Mouse (Mus musculus) activated CD4-positive, CD25-positive, alpha-beta regulatory T cell (primary cell): ENCODE results near the gene Gm3250. TPM values are rescaled to one million over a fixed set of nuclear protein-coding genes. Genes with fewer than 3 reads are reported as not detected.

Source experiments
- polyA plus RNA-seq, 2 experiments: library from polyadenylated mRNA; unstranded; fragments of 100-300 nt; shearing (Covaris generic); gene quantifications; one replicate each; pipeline ENCODE4 v1.2.1; 2017

Gm3250 gene
- not detected for polyA plus RNA-seq

DNA sequence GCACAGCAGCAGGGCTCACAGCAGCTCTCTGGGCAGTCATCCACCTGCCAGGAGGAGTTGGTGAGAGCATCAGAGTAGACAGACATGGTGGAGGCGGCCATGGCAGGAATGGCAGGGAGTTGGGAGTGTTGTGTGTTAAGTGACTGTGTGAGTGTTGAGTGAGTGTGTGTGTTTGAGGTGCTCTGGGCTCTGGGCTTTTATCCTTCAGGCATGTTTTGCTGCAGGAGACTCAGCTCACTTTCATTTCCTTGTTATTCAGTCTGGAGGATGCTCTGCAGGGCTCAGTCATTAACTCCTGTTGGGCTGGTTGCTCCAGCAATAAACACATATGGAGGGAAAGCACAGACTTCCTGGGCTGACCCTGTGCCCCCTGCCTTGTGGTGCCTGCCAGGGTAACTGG lies at the start of gene Gm3250:
Gene Gm3250, minus strand, starts transcription at position 101 of the 400 bp plus-strand sequence.

DNA sequence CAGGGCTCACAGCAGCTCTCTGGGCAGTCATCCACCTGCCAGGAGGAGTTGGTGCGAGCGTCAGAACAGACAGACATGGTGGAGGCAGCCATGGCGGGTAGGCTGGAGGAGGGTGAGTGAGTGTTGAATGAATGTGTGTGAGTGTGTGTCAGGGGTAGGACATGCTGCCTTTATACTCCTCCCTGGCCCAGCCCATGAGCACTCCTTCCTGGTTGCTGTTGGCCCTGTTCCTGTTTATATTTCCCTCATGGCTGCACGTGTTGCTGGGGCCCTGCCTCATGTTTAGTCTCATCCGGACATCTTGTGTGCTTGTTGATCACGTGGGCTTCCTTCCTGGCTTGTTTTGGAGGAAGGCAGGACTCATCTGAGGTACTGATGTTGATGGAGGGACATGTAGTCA lies 44.6 kb upstream of the Gm3250 start, which contains the start of gene Krtap10-4:
Gene Krtap10-4, minus strand, starts transcription at position 145 of the 400 bp plus-strand sequence.

DNA sequence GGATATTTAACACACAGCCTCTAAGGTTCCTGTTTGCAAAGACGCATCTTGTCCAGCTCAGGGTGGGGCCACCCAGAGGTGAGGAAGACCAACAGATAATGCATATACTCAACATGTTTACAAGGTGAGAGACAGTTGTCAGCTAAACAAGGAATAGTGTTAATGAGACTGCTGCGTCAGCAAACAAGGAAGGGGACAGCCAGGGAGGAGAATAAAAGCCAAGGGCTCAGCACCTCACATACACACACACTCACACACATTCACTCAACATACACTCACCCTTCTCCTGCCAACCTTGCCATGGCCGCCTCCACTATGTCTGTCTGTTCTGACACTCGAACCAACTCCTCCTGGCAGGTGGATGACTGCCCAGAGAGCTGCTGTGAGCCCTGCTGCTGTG lies 32.0 kb upstream of the Gm3250 start, which contains the start of gene Gm2696:
Gene Gm2696, plus strand, starts transcription at position 301 of the 400 bp plus-strand sequence.

DNA sequence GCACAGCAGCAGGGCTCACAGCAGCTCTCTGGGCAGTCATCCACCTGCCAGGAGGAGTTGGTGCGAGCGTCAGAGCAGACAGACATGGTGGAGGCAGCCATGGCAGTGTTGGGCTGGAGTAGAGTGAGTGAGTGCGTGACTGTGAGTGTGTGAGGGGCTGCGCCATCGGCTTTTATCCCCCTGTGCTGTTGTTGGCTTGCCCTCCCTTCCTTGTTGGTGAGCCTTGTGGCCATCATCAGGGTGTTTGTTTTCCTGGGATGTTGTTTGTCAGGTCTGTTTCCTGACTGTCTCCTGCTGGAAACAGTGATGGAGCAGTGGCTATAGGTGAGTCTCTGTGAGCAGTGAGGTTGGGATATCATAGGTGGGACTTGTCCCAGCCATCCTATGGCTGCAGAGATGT lies 29.4 kb upstream of the Gm3250 start, which contains the start of gene Gm9507:
Gene Gm9507, minus strand, starts transcription at position 101 of the 400 bp plus-strand sequence.

DNA sequence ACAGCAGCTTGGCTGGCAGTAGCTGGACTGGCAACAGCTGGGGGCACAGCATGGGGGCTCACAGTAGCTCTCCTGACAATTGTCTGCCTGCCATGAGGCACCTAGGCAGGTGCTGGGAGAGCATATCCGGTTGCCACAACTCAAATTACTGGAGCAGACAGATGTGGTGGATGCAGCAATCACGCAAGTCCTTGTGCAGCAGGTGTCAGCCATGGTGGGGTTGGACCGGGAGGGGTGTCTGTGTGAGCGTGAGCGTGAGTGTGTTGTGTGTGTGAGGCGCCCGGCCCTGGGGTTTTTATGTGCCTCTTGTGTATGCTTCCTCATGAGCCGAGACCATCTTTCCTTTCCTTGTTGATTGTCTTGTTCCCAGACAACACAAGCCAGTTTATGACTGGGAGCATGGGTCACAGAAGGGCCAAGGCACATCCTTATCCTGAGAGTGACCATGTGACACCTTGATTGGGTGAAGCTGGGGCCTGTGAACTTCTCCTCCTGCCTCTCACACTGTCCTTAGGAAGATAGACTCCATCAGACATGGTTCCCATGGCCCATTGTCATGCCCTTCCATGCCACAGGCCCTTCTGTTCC lies 16.7 kb upstream of the Gm3250 start, which contains the start of gene Gm19668:
Gene Gm19668, minus strand, starts transcription at position 213 of the 588 bp plus-strand sequence.

DNA sequence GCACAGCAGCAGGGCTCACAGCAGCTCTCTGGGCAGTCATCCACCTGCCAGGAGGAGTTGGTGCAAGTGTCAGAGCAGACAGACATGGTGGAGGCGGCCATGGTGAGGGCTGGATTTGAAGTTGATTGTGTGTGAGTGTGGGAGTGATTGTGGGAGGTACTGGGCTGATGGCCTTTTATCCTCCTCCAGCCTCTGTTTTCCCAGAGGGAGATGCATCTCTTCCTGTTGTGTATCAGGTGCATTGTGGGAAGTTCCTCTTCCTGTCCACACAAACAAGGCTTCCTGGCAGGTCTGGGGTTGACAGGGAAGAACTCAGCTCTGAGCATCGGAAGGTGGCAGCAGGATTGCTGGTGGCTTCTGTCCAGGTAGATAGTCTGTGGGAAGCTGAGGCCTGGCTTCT lies 12.6 kb upstream of the Gm3250 start, which contains the start of gene Gm9639:
Gene Gm9639, minus strand, starts transcription at position 101 of the 400 bp plus-strand sequence.

DNA sequence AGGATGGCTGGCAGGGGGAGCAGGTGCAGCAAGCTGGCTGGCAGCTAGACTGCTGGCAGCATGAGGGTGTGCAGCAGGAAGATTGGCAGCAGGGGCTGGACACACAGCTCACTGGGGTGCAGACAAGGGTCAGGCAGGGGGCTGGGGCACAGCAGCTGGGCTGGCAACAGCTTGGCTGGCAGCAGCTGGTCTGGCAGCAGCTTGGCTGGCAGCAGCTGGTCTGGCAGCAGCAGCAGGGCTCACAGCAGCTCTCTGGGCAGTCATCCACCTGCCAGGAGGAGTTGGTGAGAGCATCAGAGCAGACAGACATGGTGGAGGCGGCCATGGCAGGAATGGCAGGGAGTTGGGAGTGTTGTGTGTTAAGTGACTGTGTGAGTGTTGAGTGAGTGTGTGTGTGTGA lies 5.5 kb upstream of the Gm3250 start, which contains the start of gene Gm7137:
Gene Gm7137, minus strand, starts transcription at position 325 of the 400 bp plus-strand sequence.

DNA sequence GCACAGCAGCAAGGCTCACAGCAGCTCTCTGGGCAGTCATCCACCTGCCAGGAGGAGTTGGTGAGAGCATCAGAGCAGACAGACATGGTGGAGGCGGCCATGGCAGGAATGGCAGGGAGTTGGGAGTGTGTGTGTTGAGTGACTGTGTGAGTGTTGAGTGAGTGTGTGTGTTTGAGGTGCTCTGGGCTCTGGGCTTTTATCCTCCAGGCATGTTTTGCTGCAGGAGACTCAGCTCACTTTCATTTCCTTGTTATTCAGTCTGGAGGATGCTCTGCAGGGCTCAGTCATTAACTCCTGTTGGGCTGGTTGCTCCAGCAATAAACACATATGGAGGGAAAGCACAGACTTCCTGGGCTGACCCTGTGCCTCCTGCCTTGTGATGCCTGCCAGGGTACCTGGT lies 5.5 kb downstream of the Gm3250 start, which contains the start of gene Gm7138:
Gene Gm7138, minus strand, starts transcription at position 101 of the 400 bp plus-strand sequence.

DNA sequence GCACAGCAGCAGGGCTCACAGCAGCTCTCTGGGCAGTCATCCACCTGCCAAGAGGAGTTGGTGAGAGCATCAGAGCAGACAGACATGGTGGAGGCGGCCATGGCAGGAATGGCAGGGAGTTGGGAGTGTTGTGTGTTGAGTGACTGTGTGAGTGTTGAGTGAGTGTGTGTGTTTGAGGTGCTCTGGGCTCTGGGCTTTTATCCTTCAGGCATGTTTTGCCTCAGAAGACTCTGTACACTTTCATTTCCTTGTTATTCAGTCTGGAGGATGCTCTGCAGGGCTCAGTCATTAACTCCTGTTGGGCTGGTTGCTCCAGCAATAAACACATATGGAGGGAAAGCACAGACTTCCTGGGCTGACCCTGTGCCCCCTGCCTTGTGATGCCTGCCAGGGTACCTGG lies 11.1 kb downstream of the Gm3250 start, which contains the start of gene Gm3238:
Gene Gm3238, minus strand, starts transcription at position 101 of the 400 bp plus-strand sequence.

DNA sequence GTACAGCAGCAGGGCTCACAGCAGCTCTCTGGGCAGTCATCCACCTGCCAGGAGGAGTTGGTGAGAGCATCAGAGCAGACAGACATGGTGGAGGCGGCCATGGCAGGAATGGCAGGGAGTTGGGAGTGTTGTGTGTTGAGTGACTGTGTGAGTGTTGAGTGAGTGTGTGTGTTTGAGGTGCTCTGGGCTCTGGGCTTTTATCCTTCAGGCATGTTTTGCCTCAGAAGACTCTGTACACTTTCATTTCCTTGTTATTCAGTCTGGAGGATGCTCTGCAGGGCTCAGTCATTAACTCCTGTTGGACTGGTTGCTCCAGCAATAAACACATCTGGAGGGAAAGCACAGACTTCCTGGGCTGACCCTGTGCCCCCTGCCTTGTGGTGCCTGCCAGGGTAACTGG lies 22.8 kb downstream of the Gm3250 start, which contains the start of gene Gm3233:
Gene Gm3233, minus strand, starts transcription at position 101 of the 400 bp plus-strand sequence.

DNA sequence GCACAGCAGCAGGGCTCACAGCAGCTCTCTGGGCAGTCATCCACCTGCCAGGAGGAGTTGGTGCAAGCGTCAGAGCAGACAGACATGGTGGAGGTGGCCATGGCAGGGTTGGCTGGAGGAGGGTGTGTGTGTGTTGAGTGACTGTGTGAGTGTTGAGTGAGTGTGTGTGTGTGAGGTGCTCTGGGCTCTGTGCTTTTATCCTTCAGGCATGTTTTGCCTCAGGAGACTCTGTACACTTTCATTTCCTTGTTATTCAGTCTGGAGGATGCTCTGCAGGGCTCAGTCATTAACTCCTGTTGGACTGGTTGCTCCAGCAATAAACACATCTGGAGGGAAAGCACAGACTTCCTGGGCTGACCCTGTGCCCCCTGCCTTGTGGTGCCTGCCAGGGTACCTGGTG lies 31.1 kb downstream of the Gm3250 start, which contains the start of gene Gm9736:
Gene Gm9736, minus strand, starts transcription at position 101 of the 400 bp plus-strand sequence.

DNA sequence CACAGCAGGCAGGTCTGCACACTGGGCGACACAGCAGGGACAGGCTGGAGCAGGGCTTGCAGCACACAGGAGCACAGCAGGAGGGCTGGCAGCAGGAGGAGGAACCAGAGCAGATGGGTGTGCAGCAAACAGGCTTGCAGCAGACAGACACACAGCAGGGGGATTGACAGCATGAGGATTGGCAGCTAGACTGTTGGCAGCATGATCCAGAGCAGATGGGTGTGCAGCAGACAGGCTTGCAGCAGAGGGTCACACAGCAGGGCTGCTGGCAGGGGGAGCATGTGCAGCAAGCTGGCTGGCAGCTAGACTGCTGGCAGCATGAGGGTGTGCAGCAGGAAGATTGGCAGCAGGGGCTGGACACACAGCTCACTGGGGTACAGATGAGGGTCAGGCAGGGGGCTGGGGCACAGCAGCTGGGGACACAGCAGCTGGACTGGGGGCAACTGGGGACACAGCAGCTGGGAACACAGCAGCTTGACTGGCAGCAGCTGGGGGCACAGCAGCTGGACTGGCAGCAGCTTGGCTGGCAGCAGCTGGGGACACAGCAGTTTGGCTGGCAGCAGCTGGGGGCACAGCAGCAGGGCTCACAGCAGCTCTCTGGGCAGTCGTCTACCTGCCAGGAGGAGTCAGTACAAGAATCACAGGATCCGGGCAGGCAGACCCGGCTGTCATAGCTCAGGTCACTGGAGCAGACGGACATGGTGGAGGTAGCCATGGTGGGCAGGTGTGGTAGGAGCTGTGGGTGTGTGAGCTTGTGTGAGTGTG lies 40.2 kb downstream of the Gm3250 start, which contains the start of gene Gm18596:
Gene Gm18596, minus strand, starts transcription at position 715 of the 765 bp plus-strand sequence.

Other genes with a start within 250 kb of the Gm3250 start
- gene Pttg1ip, start 200.8 kb downstream of the Gm3250 start, polyA plus RNA-seq = 10 to 100 TPM; 80.5 to 89.8 TPM
- 100 to 1,000 TPM; 101 to 149 TPM for gene Sumo3, start 176.4 kb downstream of the Gm3250 start, polyA plus RNA-seq
- not detected for gene Gm49325, start 176.3 kb downstream of the Gm3250 start, polyA plus RNA-seq
- gene Ube2g2, start 160.3 kb downstream of the Gm3250 start, polyA plus RNA-seq = 10 to 100 TPM; 44.2 to 47.5 TPM
- gene Tspear, start 96.0 kb downstream of the Gm3250 start, polyA plus RNA-seq = under 1 TPM; 0.29 to 0.33 TPM
- not detected for gene Gm19402, start 91.8 kb downstream of the Gm3250 start, polyA plus RNA-seq
- gene Gm9508, start 85.3 kb downstream of the Gm3250 start, polyA plus RNA-seq = not detected
- gene Gm10272, start 75.9 kb downstream of the Gm3250 start, polyA plus RNA-seq = not detected
- under 1 TPM in 1 of 2 experiments, not detected in 1; 0.65 TPM for gene Gm10024, start 71.1 kb downstream of the Gm3250 start, polyA plus RNA-seq
- not detected for gene Gm10142, start 66.7 kb downstream of the Gm3250 start, polyA plus RNA-seq
- gene Krtap12-1, start 61.9 kb downstream of the Gm3250 start, polyA plus RNA-seq = not detected
- not detected for gene Gm10100, start 56.1 kb downstream of the Gm3250 start, polyA plus RNA-seq
- gene Gm18596, start 39.9 kb downstream of the Gm3250 start, polyA plus RNA-seq = not detected
- gene Gm9736, start 31.2 kb downstream of the Gm3250 start, polyA plus RNA-seq = not detected
- gene Gm3233, start 22.9 kb downstream of the Gm3250 start, polyA plus RNA-seq = not detected
- gene Gm3238, start 11.2 kb downstream of the Gm3250 start, polyA plus RNA-seq = not detected
- gene Gm7138, start 5.6 kb downstream of the Gm3250 start, polyA plus RNA-seq = not detected
- gene Gm7137, start 5.7 kb upstream of the Gm3250 start, polyA plus RNA-seq = not detected
- not detected for gene Gm9639, start 12.5 kb upstream of the Gm3250 start, polyA plus RNA-seq
- gene Gm19668, start 16.6 kb upstream of the Gm3250 start, polyA plus RNA-seq = not detected
- gene Gm9507, start 29.3 kb upstream of the Gm3250 start, polyA plus RNA-seq = not detected
- not detected for gene Gm2696, start 32.1 kb upstream of the Gm3250 start, polyA plus RNA-seq
- gene Krtap10-4, start 44.6 kb upstream of the Gm3250 start, polyA plus RNA-seq = under 1 TPM in 1 of 2 experiments, not detected in 1; 0.21 TPM
- gene Krtap10-10, start 53.4 kb upstream of the Gm3250 start, polyA plus RNA-seq = not detected
- not detected for gene Gm36176, start 64.3 kb upstream of the Gm3250 start, polyA plus RNA-seq
- gene Gm10318, start 70.3 kb upstream of the Gm3250 start, polyA plus RNA-seq = not detected
- not detected for gene Gm3285, start 79.4 kb upstream of the Gm3250 start, polyA plus RNA-seq
- gene Lrrc3, start 120.0 kb upstream of the Gm3250 start, polyA plus RNA-seq = under 1 TPM in 1 of 2 experiments, not detected in 1; 0.22 TPM
- 1 to 10 TPM; 1.2 to 1.7 TPM for gene Trpm2, start 188.0 kb upstream of the Gm3250 start, polyA plus RNA-seq
- 10 to 100 TPM in 1 of 2 experiments, 1 to 10 TPM in 1; 5.0 to 11.3 TPM for gene 1810043G02Rik, start 196.0 kb upstream of the Gm3250 start, polyA plus RNA-seq
- 10 to 100 TPM; 53.8 to 58.8 TPM for gene Pfkl, start 227.5 kb upstream of the Gm3250 start, polyA plus RNA-seq